Mouse (Mus musculus): ENCODE results near the gene Apba2. TPM values are rescaled to one million over a fixed set of nuclear protein-coding genes. Genes with fewer than 3 reads are reported as not detected.

Gene Apba2
- not detected for total RNA-seq (2018; cell fraction: chromatin; rRNA removed)
- not detected for total RNA-seq (2018; cell fraction: cytosol; rRNA removed)
- not detected for total RNA-seq (2018; cell fraction: nucleus; rRNA removed)
- not detected in 3 replicates for polyA plus RNA-seq (2018)

DNA sequence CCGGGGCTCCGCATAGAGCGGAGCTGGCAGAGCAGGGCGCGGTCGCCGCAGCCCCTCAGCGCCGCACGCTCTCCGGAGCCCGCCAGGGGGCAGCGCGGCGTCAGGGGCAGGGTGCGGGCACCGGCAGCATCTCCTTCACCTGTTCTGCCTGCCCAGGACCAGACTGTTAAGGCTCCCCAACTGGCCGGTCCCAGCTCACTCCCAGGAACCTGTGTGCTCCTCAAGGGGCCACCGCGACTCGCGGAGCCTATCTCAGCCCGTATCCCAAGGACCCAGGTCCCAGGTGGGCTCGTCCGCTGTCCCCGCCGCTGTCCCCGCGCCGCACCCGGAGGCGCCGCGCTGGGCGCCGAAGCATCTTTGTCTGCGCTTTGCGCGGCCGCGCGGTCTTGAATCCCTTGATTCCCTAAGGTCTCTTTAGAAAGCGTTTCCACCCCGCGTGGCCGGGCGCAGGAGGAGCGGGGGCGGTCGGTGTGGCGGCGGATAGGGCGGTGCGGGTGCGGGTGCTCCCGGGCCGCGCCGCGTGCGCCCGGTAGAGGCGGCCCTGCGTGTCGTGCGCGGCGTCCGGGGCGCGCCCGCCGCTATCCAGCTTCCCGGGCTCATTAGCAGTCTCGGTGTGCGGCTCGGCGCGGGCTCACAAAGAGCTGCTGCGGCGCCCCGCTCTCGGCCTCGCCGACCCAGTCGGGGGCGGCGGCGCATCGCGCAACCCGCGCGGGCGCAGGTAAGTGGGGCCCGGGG lies at the start of gene Apba2:
Apba2 (plus strand) TSS at position 171 of the 735 bp plus-strand sequence.
- 5% methylated on average over 91 of the region's 96 CpGs for WGBS (ENCODE audit: missing documents)
- no peak within 1 kb of the TSS for H3K27ac ChIP-seq
- no peaks in the 10 kb centered on the region for H3K36me3 ChIP-seq (ENCODE audit: inconsistent target)
- no peaks in the 10 kb centered on the region for H3K79me2 ChIP-seq (ENCODE audit: inconsistent target)
- H3K4me3 ChIP-seq (ENCODE audit: inconsistent target), result no peak within 1 kb of the TSS

DNA sequence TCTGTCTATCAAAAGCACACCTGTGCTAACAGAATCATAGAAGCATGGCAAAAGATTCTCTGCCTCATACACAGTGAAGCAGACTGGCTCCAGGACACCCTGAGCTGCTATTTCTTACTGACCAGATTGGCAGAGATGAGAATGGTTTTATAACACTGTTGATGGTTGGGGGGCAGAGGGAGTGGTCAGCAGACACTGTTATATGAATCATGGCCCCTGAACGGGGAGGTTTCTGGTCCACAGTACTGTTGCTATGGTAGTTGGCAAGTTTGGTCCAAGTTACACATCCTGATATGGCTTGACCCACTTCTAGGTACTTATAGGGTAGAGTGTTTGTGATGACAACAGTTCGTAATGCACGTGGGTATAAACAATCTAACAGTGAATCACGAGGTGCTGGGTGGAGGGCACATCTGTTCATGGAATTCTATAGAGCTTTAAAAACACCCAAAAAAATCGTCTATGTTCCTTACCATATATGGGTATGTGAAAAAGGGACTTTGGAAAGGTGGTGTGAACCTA lies 49.6 kb upstream of the Apba2 start:
- H3K4me3 ChIP-seq (ENCODE audit: inconsistent target), result no peak overlapping the region
- no peak overlapping the region for H3K27ac ChIP-seq
- H3K36me3 ChIP-seq (ENCODE audit: inconsistent target), result no peaks in the 10 kb centered on the region
- 88% methylated on average over 5 of the region's 5 CpGs for WGBS (ENCODE audit: missing documents)
- no peaks in the 10 kb centered on the region for H3K79me2 ChIP-seq (ENCODE audit: inconsistent target)

DNA sequence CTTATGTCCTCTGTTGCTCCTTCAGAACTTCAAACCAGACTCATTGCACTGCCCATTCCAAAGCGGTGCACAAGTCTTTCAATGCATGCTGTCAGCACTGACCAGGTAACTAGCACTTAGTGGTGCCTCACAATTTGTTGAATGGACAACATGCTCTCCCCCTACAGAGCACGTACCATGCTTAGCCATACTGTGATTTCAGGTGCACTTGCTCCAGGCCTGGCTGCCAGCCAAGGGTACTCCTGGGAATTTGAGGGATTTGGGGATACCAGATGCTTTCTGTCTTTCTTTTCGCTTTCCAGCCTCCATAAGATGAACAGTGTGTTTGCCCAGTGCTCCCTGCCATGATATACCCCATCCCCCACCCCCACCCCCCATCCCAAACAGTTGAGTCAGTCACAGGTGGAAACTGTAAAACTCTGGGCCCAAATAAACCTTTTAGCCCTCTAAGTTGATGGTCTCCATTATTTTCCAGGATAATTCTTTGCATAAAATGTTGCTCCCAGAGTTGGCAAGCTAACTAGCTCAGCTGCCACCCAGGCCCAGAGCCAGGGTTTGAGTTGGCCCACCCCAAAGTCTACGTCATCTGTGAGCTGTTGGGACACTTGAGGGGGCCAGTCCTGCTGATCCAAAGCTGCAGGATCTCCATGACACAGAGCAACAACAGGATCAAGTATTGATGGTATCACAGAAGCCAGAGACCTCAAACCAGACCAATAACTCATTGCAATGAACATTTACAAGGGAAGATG lies 48.9 kb upstream of the Apba2 start:
- Histone ChIP-seq H3K4me3 (ENCODE audit: inconsistent target) (no peak overlapping the region), H3K79me2 (ENCODE audit: inconsistent target) (no peaks in the 10 kb centered on the region), H3K27ac (no peak overlapping the region), H3K36me3 (ENCODE audit: inconsistent target) (no peaks in the 10 kb centered on the region)
- 80% methylated on average over 4 of the region's 4 CpGs for WGBS (ENCODE audit: missing documents)

DNA sequence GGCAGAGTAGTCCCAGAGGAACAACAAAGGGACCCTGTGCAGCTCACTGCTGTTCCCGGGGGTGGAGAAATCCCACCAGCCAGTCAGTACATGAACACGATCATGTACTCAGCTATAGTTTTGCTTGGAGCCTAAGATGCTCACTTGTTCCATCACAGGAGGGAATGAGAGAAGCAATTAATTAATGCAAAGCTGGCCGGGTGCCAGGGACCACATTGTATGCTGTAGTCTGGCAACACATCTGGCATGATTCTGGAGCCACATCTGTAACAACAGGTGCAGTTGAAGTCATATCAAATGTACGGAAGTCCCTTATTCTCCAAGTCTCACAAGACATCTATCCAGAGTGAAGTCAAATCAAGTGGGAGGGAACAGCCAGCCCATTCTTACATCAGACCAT lies 45.3 kb upstream of the Apba2 start:
- H3K27ac ChIP-seq, result no peak overlapping the region
- WGBS (ENCODE audit: missing documents), result 93% methylated on average over 4 of the region's 4 CpGs
- H3K4me3 ChIP-seq (ENCODE audit: inconsistent target), result no peak overlapping the region
- H3K79me2 ChIP-seq (ENCODE audit: inconsistent target), result no peaks in the 10 kb centered on the region
- no peaks in the 10 kb centered on the region for H3K36me3 ChIP-seq (ENCODE audit: inconsistent target)

DNA sequence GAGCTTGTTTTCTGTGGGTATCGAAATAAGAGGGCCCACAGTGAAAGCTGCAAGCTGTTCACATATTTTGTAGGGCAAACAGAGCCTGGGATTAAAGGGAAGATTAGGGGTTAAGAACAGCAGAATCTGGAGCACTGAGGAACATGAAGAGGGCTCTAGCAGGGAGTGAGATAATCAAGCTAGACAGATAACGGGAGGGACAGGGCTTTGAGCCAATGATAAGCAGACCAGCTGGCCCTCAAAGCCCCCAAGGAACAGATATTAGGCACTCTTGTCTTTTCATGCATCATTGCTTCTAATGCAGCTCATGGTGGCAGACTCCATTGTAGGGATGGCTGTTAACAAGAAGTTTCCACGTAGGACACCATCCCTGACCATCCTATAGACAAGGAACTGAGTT lies 44.8 kb upstream of the Apba2 start:
- Histone ChIP-seq H3K27ac (no peak overlapping the region), H3K79me2 (ENCODE audit: inconsistent target) (no peaks in the 10 kb centered on the region), H3K36me3 (ENCODE audit: inconsistent target) (no peaks in the 10 kb centered on the region), H3K4me3 (ENCODE audit: inconsistent target) (no peak overlapping the region)
- 87% methylated on average over 3 of the region's 3 CpGs for WGBS (ENCODE audit: missing documents)

DNA sequence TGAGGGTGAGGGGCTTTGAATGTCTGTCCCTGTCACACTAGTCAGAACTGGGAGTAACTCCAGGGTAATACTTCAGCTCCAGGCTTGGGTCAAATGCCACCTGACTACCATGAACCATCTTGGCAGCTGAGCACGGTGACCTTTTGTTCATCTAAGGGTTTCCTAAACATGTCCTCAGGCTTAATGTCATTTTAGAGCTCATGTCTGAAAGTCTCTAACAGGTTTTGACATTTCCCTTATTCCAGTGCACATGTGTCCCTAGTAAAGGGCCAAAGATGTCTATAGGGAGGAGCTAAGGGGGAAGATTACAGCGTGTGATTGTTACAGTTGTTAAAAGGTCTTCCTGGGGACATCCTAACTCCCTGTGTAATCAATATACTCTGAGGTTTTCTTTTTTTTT lies 43.7 kb upstream of the Apba2 start:
- WGBS (ENCODE audit: missing documents), result 78% methylated on average over 2 of the region's 2 CpGs
- H3K36me3 ChIP-seq (ENCODE audit: inconsistent target), result no peaks in the 10 kb centered on the region
- H3K79me2 ChIP-seq (ENCODE audit: inconsistent target), result no peaks in the 10 kb centered on the region
- H3K4me3 ChIP-seq (ENCODE audit: inconsistent target), result no peak overlapping the region
- no peak overlapping the region for H3K27ac ChIP-seq

DNA sequence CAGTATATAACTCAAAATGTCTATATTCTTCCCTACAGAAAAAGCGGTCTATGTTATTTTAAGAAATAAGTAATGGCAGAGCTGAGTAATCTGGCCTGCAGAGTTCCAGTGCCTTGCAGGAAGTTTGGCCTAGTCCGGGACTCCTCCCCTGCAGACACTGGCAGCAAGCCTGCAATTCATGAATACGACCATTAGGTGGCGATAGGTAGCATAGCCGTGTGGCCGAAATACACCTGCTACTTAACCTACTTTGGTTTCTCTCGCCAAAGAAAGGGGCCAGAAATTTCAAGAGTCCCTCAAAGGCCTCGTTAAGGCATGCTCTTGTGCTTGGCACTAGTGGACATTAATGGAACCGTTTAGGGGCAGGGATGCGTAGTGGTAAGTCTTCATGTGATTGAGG lies 4.1 kb upstream of the Apba2 start:
- H3K4me3 ChIP-seq (ENCODE audit: inconsistent target), result no peak overlapping the region
- no peaks in the 10 kb centered on the region for H3K79me2 ChIP-seq (ENCODE audit: inconsistent target)
- WGBS (ENCODE audit: missing documents), result 45% methylated on average over 10 of the region's 10 CpGs
- H3K27ac ChIP-seq, result no peak overlapping the region
- no peaks in the 10 kb centered on the region for H3K36me3 ChIP-seq (ENCODE audit: inconsistent target)

DNA sequence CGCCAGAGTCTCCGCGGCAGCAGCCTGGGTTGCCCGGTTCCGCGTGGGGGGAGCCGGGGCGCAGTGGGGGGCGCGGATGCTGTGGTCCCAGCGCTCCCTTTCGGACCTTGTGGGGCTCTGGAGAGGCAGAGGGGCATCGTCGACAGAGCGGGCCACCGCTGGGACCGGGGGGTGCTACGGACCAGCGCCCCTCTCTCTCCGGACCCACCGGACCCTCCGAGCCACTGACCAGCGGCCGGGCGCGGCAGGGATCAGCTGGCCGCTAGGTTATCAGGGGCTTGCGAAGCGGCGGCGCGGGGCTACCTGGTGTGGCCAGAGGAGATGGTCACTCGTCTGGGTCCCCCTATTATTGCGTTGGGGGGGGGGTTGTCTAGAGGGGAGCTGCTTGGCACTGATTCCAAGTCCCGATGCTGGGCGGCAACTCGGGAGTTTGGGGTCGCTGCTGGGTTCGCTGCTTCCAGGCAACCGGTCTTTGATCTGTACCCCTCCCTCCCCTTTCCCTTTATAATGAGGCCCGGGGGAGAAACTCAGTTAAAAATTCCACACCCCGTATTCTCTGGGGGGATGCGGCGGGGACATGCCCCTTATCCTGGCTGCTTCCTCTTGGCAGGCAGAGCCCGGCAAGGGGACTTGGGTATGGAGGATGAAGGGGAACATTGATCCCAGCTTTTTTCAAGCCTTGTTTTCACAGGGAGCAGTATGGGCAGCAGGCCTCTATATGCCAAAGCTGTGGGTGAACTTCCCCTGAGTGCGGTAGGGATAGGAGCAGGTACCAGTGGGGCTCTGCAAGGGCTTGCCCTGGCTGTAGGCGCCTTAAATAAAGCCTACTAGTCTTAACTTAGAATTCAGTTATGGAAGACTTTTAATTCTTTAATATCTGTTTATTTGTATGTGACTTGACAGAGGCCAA lies 1.0 kb downstream of the Apba2 start:
- WGBS (ENCODE audit: missing documents), result 11% methylated on average over 46 of the region's 47 CpGs
- H3K79me2 ChIP-seq (ENCODE audit: inconsistent target), result no peaks in the 10 kb centered on the region
- H3K4me3 ChIP-seq (ENCODE audit: inconsistent target), result no peak overlapping the region
- H3K27ac ChIP-seq, result no peak overlapping the region
- H3K36me3 ChIP-seq (ENCODE audit: inconsistent target), result no peaks in the 10 kb centered on the region

DNA sequence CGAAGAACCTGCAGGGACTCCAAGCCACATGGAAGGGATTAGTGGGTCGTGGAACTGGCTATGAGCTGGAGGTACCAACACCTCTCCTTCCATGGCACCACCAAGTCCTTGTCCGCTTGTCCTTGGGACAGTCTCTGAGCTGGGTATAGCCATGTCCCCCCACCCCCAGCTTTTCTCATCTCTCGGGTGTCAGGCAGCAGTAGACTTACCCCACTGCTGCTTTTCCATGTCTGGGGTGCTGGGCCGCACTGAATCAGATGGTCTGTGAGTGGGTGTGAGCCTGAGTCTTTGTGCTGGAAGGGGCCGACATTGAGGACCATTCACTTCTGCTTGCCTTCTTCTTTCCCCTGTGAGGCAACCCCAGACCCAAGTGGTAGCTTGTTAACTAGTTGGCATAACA lies 2.1 kb downstream of the Apba2 start:
- Histone ChIP-seq H3K4me3 (ENCODE audit: inconsistent target) (no peak overlapping the region), H3K36me3 (ENCODE audit: inconsistent target) (no peaks in the 10 kb centered on the region), H3K27ac (no peak overlapping the region), H3K79me2 (ENCODE audit: inconsistent target) (no peaks in the 10 kb centered on the region)
- 74% methylated on average over 6 of the region's 6 CpGs for WGBS (ENCODE audit: missing documents)

DNA sequence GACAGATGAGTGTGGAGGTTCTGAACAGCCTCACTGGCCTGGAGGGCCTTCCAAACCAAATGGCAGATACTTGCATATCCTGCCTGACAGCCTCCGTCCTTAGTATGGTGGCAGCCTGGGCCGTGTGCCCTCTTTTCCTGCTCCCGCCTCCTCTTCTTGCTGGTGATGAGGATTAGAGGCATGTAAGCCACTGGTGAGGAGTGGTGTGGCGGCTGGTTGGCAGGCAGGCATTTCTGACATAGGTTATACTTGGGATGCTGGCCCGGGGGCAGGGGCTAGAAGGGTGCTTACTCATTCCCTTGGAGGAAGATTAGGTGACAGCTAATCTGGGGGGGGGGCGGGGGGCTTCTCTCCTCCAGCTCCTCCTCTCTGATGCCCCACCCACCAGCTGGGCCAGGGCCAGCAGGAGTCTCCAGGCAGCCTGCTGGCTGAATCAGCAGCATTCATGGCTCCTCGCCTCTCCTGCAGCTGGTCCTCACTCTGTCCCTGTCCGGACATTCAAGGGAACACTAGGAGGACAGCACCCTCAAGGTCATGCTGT lies 3.3 kb downstream of the Apba2 start:
- Histone ChIP-seq H3K79me2 (ENCODE audit: inconsistent target) (no peaks in the 10 kb centered on the region), H3K36me3 (ENCODE audit: inconsistent target) (no peaks in the 10 kb centered on the region), H3K27ac (no peak overlapping the region), H3K4me3 (ENCODE audit: inconsistent target) (no peak overlapping the region)
- 41% methylated on average over 8 of the region's 8 CpGs for WGBS (ENCODE audit: missing documents)

DNA sequence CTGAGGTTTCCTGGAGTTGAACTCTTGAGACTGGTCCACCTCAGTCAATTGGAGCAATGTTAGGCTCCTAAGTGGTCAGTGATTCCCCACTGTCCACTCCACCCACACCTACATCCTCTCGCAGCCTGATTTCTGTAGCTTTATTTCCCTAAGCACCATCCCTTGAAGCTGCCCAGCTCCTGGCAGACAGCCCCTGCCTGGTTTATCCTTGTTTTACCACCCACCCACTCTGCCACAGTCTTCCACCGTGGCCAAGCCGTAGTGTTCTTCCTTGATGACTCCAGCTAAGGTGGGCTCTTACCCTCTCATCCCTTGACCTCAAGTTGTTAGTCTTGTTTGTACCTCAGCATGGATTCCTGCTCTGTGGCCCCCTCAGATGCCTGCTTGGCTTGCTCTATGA lies 4.1 kb downstream of the Apba2 start:
- 89% methylated on average over 3 of the region's 3 CpGs for WGBS (ENCODE audit: missing documents)
- no peaks in the 10 kb centered on the region for H3K36me3 ChIP-seq (ENCODE audit: inconsistent target)
- H3K79me2 ChIP-seq (ENCODE audit: inconsistent target), result no peaks in the 10 kb centered on the region
- no peak overlapping the region for H3K4me3 ChIP-seq (ENCODE audit: inconsistent target)
- no peak overlapping the region for H3K27ac ChIP-seq

DNA sequence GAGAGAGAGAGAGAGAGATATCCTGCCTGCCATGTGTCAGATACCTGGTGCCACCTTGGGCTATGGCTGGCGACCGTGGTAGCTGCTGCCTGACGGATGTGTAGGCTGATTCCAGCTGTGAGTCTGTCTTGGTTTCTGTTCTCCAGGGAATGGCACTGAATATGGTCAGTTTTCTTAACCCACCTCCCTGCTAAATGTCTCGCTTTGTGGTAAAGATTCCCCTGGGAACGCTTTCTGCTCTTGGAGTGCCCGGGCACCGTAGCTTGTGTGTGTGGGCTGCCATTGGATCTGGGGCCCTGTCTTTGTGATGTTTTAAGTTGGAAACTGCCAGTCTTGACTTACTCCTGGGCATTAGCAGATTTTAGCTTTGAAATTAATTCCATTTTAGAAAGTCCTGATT lies 7.3 kb downstream of the Apba2 start:
- Histone ChIP-seq H3K79me2 (ENCODE audit: inconsistent target) (no peaks in the 10 kb centered on the region), H3K36me3 (ENCODE audit: inconsistent target) (no peaks in the 10 kb centered on the region), H3K4me3 (ENCODE audit: inconsistent target) (no peak overlapping the region), H3K27ac (no peak overlapping the region)
- WGBS (ENCODE audit: missing documents), result 94% methylated on average over 7 of the region's 7 CpGs

DNA sequence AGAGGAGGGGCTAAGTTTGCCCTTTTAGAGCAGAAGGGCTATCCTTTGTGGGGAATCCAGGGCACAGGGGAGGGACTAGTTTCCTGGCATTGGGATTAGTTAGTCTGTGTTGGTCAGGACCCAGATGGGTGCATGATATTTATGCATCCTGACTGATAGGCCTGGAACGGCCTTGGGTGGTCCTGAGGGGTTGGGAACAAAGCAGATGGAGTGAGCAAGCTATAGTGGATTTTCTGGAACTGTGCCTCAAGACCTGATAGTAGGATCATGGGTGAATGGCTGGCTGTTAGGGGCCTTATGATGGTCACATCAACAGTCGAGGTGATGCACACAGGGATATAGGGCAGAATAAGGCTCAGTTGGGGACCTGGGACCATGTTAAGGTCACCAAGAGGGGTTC lies 8.4 kb downstream of the Apba2 start:
- 77% methylated on average over 2 of the region's 2 CpGs for WGBS (ENCODE audit: missing documents)
- no peak overlapping the region for H3K27ac ChIP-seq
- no peak overlapping the region for H3K4me3 ChIP-seq (ENCODE audit: inconsistent target)
- no peaks in the 10 kb centered on the region for H3K79me2 ChIP-seq (ENCODE audit: inconsistent target)
- no peaks in the 10 kb centered on the region for H3K36me3 ChIP-seq (ENCODE audit: inconsistent target)

DNA sequence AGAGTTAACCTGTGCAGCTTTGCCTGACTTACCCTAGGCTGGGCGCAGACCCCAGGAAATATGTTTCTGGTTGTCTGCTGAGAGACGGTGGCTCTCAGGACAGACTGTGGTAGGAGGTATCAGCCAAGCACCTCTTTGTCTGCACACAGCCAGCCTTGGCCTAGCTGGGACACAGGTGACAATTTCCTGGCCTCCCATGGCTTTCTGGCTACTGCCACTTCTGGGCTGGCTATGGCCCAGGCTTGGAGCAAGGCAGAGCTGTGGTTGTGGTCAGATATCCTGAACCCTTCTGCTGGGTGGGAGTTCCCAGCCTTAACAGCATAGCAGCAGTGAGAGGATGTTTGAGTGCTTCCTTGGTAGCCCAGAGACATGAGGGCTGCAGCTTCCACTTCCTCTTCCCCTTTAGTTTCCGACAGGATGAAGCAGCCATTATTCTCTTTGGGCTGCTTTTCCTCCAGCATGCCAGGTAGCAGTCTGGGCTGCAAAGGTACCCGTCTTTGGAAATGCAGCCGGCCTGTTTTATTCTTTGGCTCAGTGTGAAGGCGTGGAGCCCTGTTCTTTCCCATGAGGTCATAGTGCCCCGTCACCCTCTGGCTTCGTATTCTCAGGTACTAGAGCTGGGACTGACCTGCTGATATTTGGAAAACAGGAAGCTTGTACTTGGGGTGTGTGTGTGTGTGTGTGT lies 9.2 kb downstream of the Apba2 start:
- Histone ChIP-seq H3K36me3 (ENCODE audit: inconsistent target) (no peaks in the 10 kb centered on the region), H3K79me2 (ENCODE audit: inconsistent target) (no peaks in the 10 kb centered on the region), H3K27ac (no peak overlapping the region), H3K4me3 (ENCODE audit: inconsistent target) (no peak overlapping the region)
- WGBS (ENCODE audit: missing documents), result 53% methylated on average over 8 of the region's 8 CpGs

Data from macrophage (primary cell).